Mouse (Mus musculus): ENCODE measurements around the gene Best1. TPM values are rescaled to one million over a fixed set of nuclear protein-coding genes. Genes with fewer than 3 reads are reported as not detected.

The Best1 gene
- total and polyA plus RNA-seq, 2 experiments from 2014 or later, result 2.9 to 4.1 TPM

- H3K27me3 ChIP-seq (ENCODE audit: insufficient read depth, low read length), result no peaks in the 10 kb centered on the region
- H3K27ac ChIP-seq (ENCODE audit: low read depth, low read length), result no peak overlapping the region
- peaks cover 12% of the 10 kb centered on the region; the same call in 1 of the 2 replicates for H3K4me1 ChIP-seq (ENCODE audit: insufficient read depth, low read length)
- TF ChIP-seq CTCF (IDR thresholded peaks at IDR 0.05), result no peak
- no peak overlapping the region for H3K9ac ChIP-seq (replicated peaks; ENCODE audit: low read length, poor library complexity, severe bottlenecking)
- no peaks in the 10 kb centered on the region for H3K36me3 ChIP-seq (ENCODE audit: insufficient read depth, low read length)
- DNase-seq (ENCODE audit: low spot score), result no peak
- peak overlapping the region; percentile 70 for H3K4me3 ChIP-seq (ENCODE audit: low read depth, low read length)
- no peaks in the 10 kb centered on the region for H3K9me3 ChIP-seq (ENCODE audit: low read length)
- H3K4me2 ChIP-seq (ENCODE audit: low read depth, low read length, poor library complexity, severe bottlenecking), result peak overlapping the region; percentile 87
- 72% methylated on average over 4 of the region's 4 CpGs for WGBS
- ATAC-seq (ENCODE audit: low FRiP score), result no peak
Measured at GRCm38 (mm10) chr19:10019214-10019760, 17.9 kb upstream of the Best1 start.

- no peak overlapping the region for H3K27ac ChIP-seq (ENCODE audit: low read depth, low read length)
- 2% methylated on average over 3 of the region's 3 CpGs for WGBS
- no peaks in the 10 kb centered on the region for H3K36me3 ChIP-seq (ENCODE audit: insufficient read depth, low read length)
- TF ChIP-seq CTCF (IDR thresholded peaks at IDR 0.05), result no peak
- no peaks in the 10 kb centered on the region for H3K9me3 ChIP-seq (ENCODE audit: low read length)
- peaks cover 12% of the 10 kb centered on the region; the same call in 1 of the 2 replicates for H3K4me1 ChIP-seq (ENCODE audit: insufficient read depth, low read length)
- peak overlapping the region; percentile 63 for H3K9ac ChIP-seq (replicated peaks; ENCODE audit: low read length, poor library complexity, severe bottlenecking)
- peak overlapping the region; percentile 70 for H3K4me3 ChIP-seq (ENCODE audit: low read depth, low read length)
- DNase-seq (ENCODE audit: low spot score) (no peak), ATAC-seq (ENCODE audit: low FRiP score) (no peak)
- H3K4me2 ChIP-seq (ENCODE audit: low read depth, low read length, poor library complexity, severe bottlenecking), result peak overlapping the region; percentile 87
- no peaks in the 10 kb centered on the region for H3K27me3 ChIP-seq (ENCODE audit: insufficient read depth, low read length)
Measured at GRCm38 (mm10) chr19:10018527-10018818, 17.0 kb upstream of the Best1 start.

- no peaks in the 10 kb centered on the region for H3K36me3 ChIP-seq (ENCODE audit: insufficient read depth, low read length)
- H3K4me1 ChIP-seq (ENCODE audit: insufficient read depth, low read length), result peaks cover 12% of the 10 kb centered on the region; the same call in 1 of the 2 replicates
- H3K4me2 ChIP-seq (ENCODE audit: low read depth, low read length, poor library complexity, severe bottlenecking), result peak overlapping the region; percentile 87
- peak overlapping the region; percentile 70 for H3K4me3 ChIP-seq (ENCODE audit: low read depth, low read length)
- DNase-seq (ENCODE audit: low spot score), result peak; percentile 81
- WGBS, result 4% methylated on average over 44 of the region's 44 CpGs
- H3K27me3 ChIP-seq (ENCODE audit: insufficient read depth, low read length), result no peaks in the 10 kb centered on the region
- H3K27ac ChIP-seq (ENCODE audit: low read depth, low read length), result no peak overlapping the region
- TF ChIP-seq CTCF (IDR thresholded peaks at IDR 0.05), result no peak
- H3K9me3 ChIP-seq (ENCODE audit: low read length), result no peaks in the 10 kb centered on the region
- peak; percentile 93 for ATAC-seq (ENCODE audit: low FRiP score)
- peak overlapping the region; percentile 63 for H3K9ac ChIP-seq (replicated peaks; ENCODE audit: low read length, poor library complexity, severe bottlenecking)
Measured at GRCm38 (mm10) chr19:10017637-10018526, 16.4 kb upstream of the Best1 start.

GRCm38 (mm10) chr19:10016151-10016550 lies 14.7 kb upstream of the Best1 start:
- no peak for TF ChIP-seq CTCF (IDR thresholded peaks at IDR 0.05)
- WGBS, result 90% methylated on average over 4 of the region's 4 CpGs

GRCm38 (mm10) chr19:10015442-10015841 lies 14.0 kb upstream of the Best1 start:
- no peak for TF ChIP-seq CTCF (IDR thresholded peaks at IDR 0.05)
- H3K36me3 ChIP-seq (ENCODE audit: insufficient read depth, low read length), result no peaks in the 10 kb centered on the region
- H3K4me1 ChIP-seq (ENCODE audit: insufficient read depth, low read length), result peaks cover 12% of the 10 kb centered on the region; the same call in 1 of the 2 replicates
- DNase-seq (ENCODE audit: low spot score) (no peak), ATAC-seq (ENCODE audit: low FRiP score) (no peak)
- H3K27ac ChIP-seq (ENCODE audit: low read depth, low read length), result no peak overlapping the region
- H3K4me2 ChIP-seq (ENCODE audit: low read depth, low read length, poor library complexity, severe bottlenecking), result no peak overlapping the region
- no peaks in the 10 kb centered on the region for H3K9me3 ChIP-seq (ENCODE audit: low read length)
- H3K9ac ChIP-seq (replicated peaks; ENCODE audit: low read length, poor library complexity, severe bottlenecking), result no peak overlapping the region
- H3K27me3 ChIP-seq (ENCODE audit: insufficient read depth, low read length), result no peaks in the 10 kb centered on the region
- no peak overlapping the region for H3K4me3 ChIP-seq (ENCODE audit: low read depth, low read length)
- WGBS, result 89% methylated on average over 4 of the region's 4 CpGs

More at GRCm38 (mm10) chr19:10016151-10016550, 14.7 kb upstream of the Best1 start:
- H3K36me3 ChIP-seq (ENCODE audit: insufficient read depth, low read length), result no peaks in the 10 kb centered on the region
- no peak overlapping the region for H3K4me2 ChIP-seq (ENCODE audit: low read depth, low read length, poor library complexity, severe bottlenecking)
- no peak overlapping the region for H3K9ac ChIP-seq (replicated peaks; ENCODE audit: low read length, poor library complexity, severe bottlenecking)
- DNase-seq (ENCODE audit: low spot score), result no peak
- H3K4me3 ChIP-seq (ENCODE audit: low read depth, low read length), result no peak overlapping the region
- no peaks in the 10 kb centered on the region for H3K9me3 ChIP-seq (ENCODE audit: low read length)
- ATAC-seq (ENCODE audit: low FRiP score), result no peak
- no peak overlapping the region for H3K27ac ChIP-seq (ENCODE audit: low read depth, low read length)
- peaks cover 12% of the 10 kb centered on the region; the same call in 1 of the 2 replicates for H3K4me1 ChIP-seq (ENCODE audit: insufficient read depth, low read length)
- no peaks in the 10 kb centered on the region for H3K27me3 ChIP-seq (ENCODE audit: insufficient read depth, low read length)

GRCm38 (mm10) chr19:10014824-10015223 lies 13.4 kb upstream of the Best1 start:
- 80% methylated on average over 13 of the region's 13 CpGs for WGBS
- no peak for TF ChIP-seq CTCF (IDR thresholded peaks at IDR 0.05)

More at GRCm38 (mm10) chr19:10014824-10015223, 13.4 kb upstream of the Best1 start:
- Histone ChIP-seq H3K36me3 (ENCODE audit: insufficient read depth, low read length) (no peaks in the 10 kb centered on the region), H3K9me3 (ENCODE audit: low read length) (no peaks in the 10 kb centered on the region), H3K4me1 (ENCODE audit: insufficient read depth, low read length) (peaks cover 12% of the 10 kb centered on the region; the same call in 1 of the 2 replicates), H3K27me3 (ENCODE audit: insufficient read depth, low read length) (no peaks in the 10 kb centered on the region), H3K4me3 (ENCODE audit: low read depth, low read length) (no peak overlapping the region), H3K27ac (ENCODE audit: low read depth, low read length) (no peak overlapping the region), H3K4me2 (ENCODE audit: low read depth, low read length, poor library complexity, severe bottlenecking) (no peak overlapping the region), H3K9ac (replicated peaks; ENCODE audit: low read length, poor library complexity, severe bottlenecking) (no peak overlapping the region)
- no peak for ATAC-seq (ENCODE audit: low FRiP score)
- DNase-seq (ENCODE audit: low spot score), result no peak
